Mouse (Mus musculus) yolk sac, embryonic 10.5 days (tissue): ENCODE results near the gene Pde1c.
A peak's percentile ranks its signal among the peaks of the same experiment; 100 is the strongest.

Source experiments
- DNase-seq: peaks from one replicate; pipeline ENCODE4 v3.0.0-alpha.2; 2017; ENCODE audit warnings: low spot score

Gene Pde1c

GRCm38 (mm10) chr6:56328103-56328502 lies 240.8 kb downstream of the Pde1c start:
- no peak for DNase-seq

- DNase-seq = peak; percentile 21
Measured at GRCm38 (mm10) chr6:56322799-56323198, 246.1 kb downstream of the Pde1c start.

GRCm38 (mm10) chr6:56310318-56310717 lies 258.6 kb downstream of the Pde1c start:
- DNase-seq = no peak

- no peak for DNase-seq
Measured at GRCm38 (mm10) chr6:56306066-56306465, 262.8 kb downstream of the Pde1c start.

DNA sequence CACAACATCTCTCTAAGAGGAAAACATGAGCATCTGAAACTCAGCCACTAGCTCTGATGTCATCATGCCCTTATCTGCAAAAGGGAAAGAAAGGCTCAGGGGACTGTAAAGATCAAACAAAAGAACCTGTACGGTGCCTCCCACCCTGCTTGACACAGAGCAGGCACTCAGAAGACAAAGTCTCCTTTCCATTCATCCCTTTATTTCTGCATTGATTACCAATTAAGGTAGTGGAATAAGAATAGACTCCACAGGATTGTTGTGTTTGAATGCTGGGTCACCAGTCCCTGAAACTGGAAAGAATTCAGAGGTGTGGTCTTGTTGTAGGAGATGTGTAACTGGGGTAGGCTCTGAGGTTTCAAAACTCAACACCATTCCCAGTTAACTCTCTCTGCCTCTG lies 276.7 kb downstream of the Pde1c start:
- DNase-seq = no peak

DNA sequence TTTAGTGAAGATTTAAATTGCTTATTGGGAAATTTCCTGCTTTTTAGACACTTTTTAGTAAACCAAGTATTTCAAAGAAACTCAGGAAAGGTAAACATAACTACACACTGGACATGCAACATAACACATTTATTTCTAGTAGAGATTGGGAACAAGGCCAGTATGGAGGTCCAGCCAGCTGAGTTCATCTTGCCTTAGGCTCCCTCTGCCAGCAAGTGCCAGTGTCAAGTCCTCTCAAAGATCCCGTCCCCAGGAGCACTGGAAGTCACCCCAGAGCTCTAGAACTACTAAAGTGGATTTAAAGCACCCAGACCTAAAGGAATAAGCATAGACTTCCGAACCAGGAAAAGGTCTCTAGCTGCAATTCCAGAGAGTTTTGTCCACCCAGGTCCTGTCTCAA lies 279.6 kb downstream of the Pde1c start:
- no peak for DNase-seq

DNA sequence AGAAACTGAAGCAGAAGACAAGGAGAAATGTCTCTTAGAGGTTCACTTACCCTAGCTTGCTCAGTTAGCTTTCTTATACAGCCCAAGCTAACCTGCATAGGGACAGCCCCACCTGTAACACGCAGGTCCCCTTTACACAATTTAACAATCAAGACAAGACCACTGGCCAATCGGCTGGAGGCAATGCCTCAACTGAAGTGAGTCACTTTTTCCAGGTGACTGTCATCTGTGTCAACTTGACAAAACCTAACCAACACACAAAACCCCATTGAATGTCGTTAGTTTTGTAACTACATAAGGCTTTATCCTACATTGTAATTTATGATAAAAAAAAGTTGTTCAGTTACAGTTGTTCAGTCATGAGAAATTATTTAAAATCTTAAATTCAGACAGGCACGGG lies 284.1 kb downstream of the Pde1c start:
- DNase-seq = no peak

- no peak for DNase-seq
Measured at GRCm38 (mm10) chr6:56275461-56275860, 293.4 kb downstream of the Pde1c start.

- no peak for DNase-seq
Measured at GRCm38 (mm10) chr6:56271741-56272140, 297.2 kb downstream of the Pde1c start.

GRCm38 (mm10) chr6:56264509-56264908 lies 304.4 kb downstream of the Pde1c start:
- DNase-seq = no peak

- no peak for DNase-seq
Measured at GRCm38 (mm10) chr6:56260118-56260517, 308.8 kb downstream of the Pde1c start.

DNA sequence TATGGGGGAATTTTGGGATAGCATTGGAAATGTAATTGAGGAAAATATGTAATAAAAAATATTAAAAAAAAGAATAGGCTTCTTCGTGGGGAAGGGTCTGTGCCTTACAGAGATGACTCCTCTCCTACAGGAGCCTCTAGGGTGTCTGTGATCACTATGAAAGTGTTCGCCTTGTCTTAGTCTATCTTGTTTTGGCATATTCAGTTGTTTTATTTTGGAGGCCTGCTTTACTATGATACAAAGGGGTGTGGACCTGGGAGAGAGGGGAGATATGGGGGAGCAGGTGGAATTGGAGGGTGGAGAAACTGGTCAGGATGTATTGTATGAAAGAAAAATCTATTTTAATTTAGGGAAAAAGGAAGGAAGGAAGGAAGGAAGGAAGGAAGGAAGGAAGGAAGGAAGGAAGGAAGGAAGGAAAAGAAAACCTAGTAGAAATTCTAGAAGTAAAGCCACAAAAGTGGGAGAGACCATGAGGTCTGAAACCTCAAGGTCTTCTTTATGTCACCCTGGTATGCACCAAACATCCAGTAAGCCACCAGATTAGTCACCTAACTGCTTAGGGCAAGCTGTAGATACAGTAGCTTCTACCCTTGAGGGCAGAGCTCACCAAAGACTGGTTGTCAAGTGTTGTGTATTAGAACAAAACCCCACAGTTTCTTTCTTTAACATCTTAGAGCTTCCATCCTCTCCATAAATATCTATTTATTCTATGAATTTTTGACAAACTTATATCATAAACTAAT lies 311.2 kb downstream of the Pde1c start:
- DNase-seq = no peak

DNA sequence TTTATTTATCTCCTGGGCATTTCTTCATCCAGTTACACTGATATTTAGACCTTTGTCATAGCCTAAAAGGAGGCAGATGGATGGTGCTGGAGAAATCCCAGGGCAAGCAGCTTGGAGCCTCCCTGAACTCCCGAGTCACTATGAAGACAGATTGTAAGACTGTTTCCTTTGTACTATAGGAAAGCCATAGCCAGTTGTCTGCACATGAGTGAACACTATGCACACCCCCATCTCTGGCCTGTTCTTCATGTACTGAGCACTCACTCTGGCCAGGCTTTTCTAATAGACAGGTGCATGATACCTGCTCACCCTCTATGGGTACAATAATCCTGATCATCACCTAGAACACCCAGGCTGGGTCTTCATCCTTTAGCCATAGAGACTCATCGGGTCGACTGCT lies 318.8 kb downstream of the Pde1c start:
- no peak for DNase-seq

DNA sequence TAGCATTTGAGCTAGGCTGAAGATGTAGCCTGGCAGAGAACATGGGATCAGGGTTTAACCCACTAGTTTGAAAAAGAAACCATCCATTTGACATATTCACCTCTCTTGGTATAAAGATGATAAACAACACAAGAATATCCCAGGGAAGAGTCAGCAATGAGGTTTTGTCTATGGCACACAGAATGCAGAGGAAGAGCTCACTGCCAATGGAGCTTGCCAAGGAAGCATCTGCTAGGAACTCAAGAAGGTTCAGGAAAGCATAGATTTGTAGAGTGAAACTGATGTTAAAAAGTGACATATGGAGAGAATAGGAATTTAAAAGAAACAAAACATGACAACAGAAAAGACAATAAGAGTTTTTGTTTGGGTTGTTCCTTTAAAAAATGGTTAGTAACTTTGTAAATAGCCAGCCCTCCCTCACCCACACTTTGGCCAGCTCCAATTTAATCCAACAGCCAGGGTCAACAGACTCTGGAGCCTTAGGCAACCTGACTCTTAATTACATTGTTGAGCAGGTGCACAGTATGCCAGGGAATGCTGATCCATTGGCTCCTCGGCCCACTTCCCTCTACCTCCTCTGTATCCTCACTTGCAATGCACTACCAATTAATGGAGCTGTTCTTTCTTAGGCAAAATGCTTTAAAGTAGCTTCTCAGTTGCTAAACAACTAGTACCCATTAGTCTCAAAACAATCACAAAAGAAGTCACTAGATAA lies 377.3 kb downstream of the Pde1c start:
- DNase-seq = no peak

DNA sequence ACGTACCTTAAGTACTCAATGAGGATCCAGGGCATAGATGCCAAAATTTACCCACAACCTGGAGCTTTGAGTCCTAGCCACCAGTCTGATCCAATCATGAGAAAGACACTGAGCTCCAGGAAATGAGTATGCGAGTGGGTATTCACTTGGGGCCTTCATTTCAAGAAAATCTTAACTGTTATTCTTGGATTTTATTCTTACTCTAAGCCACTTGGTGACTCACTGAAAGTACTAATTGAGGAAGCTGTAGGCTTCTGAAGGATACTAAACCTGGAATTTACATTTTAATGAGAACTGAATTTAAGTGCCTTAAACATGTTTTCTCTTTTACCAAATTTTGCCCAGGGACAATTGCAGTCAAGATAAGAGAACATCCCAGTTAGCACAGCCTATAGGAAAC lies 392.4 kb downstream of the Pde1c start:
- DNase-seq = no peak

DNA sequence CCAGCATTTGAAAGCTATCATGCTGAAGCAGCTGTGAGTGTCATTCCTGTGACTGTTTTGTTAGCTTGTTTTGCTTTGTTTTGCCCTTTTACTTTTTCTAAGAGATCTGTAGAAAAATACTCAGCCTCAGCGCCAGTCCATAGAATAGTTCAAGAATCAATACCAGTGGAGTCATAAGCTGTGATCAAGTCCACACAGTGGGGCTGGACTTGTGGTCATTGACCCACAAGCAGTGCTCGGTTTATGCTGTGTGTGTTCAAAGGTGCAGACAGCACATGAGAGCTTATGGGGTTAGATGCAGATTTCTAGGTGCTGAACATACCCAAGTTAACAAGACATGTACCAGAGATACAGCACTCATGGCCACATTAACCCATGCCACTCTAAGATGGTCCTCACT lies 396.7 kb downstream of the Pde1c start:
- no peak for DNase-seq

- no peak for DNase-seq
Measured at GRCm38 (mm10) chr6:56168736-56169135, 400.2 kb downstream of the Pde1c start.

- DNase-seq = no peak
Measured at GRCm38 (mm10) chr6:56158217-56158616, 410.7 kb downstream of the Pde1c start.

- DNase-seq = no peak
Measured at GRCm38 (mm10) chr6:56156836-56157235, 412.1 kb downstream of the Pde1c start.

DNA sequence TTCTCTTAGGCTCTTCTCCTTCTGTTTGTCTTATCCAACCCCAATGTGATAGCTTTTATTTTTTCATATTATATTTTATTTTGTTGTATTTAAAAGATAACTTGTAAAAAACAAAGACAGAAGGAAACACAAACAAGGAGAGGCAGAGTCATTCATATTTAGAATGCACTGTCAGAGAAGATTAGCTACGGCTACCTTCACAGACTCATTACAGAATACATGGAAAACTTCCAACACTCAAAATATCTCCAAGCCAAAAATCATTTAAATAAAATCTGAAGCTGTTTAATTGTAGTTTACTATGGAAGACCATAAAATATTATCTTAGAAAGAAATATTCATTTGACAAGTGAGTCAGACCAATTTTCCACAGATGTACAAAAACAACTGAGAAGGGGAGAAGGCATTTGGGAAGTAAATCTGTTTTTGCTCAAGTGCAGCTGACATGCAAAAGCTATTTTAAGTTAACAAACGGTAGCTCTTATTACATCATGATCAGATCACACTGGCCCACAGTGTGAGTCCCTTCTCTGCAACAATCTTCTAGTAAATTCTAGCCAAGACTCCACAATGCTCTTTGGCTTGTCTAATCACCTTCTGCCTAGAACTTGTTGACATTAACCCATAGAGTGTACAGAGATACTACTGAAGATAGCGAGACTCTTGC lies 438.3 kb downstream of the Pde1c start:
- no peak for DNase-seq

DNA sequence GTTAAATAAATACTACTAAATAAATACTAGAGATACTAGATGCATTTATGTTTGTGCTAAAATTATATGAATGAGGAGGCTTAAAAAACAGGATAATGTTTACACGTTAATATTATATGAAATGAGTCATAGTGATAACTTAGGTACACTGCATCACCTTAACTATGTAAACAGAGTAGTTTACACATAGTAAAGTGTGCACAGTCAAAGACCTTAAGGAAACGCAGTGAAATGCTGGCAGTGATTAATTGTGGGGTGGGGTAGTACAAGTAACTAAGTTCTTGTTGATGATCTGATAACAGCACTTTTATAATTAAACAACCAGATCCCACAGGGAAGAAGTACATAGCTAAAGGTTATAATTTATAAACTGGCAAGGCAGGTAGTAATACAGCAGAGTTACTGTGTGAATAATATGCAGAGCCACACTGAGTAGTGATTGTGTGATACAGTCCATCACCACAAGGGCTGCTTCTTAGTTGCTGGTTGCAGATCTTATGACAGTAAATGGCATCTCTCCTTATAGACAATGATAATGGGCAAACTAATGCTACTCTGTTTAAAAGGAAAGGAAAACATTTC lies 469.3 kb downstream of the Pde1c start:
- no peak for DNase-seq

- no peak for DNase-seq
Measured at GRCm38 (mm10) chr6:56098427-56098826, 470.5 kb downstream of the Pde1c start.

GRCm38 (mm10) chr6:56076378-56076805 lies 492.5 kb downstream of the Pde1c start:
- DNase-seq = no peak
